8 mouse cellular contexts compared by ENCODE assay signal in genomic region chr7:100658093-100658578, GRCm38 (mm10). TPM values are rescaled to one million over a fixed set of nuclear protein-coding genes. Genes with fewer than 3 reads are reported as not detected.
DNase-seq lines count a peak whose midpoint lies in the region; ATAC-seq and TF ChIP-seq lines count a peak whose summit lies in the region.

No protein-coding gene starts in this region.

- H3K4me2 ChIP-seq in forebrain, embryonic 16.5 days (ENCODE audit: low read length), result peak overlapping the region; percentile 38
- H3K4me2 ChIP-seq in lung, embryonic 15.5 days, result peak overlapping the region; percentile 48
- peak overlapping the region; percentile 51 for H3K4me2 ChIP-seq in stomach, embryonic 15.5 days

- H3K9ac ChIP-seq in ES-E14 (ENCODE audit: insufficient read depth, low read depth, low read length, poor library complexity, severe bottlenecking), result peak overlapping the region; percentile 33
- H3K9ac ChIP-seq in forebrain, embryonic 16.5 days (replicated peaks; ENCODE audit: low read depth, low read length), result no peak overlapping the region
- no peak overlapping the region for H3K9ac ChIP-seq in lung, embryonic 15.5 days
- no peak overlapping the region for H3K9ac ChIP-seq in stomach, embryonic 15.5 days

- in situ Hi-C loops in ES-E14 (cut with MboI; ENCODE audit: low sequenced_read_pairs in 2 of 2, unreplicated experiment in 2 of 2), result no loop called here

- DNase-seq in cerebellum, adult 18-20 months, result peak; percentile 23 to 24
- no peak for DNase-seq in cerebellum, postnatal 4 days (ENCODE audit: low spot score in 2 of 2)
- DNase-seq in ES-E14 (ENCODE audit: low read depth, low spot score), result peak; percentile 69
- DNase-seq in kidney, adult 9 months, result peak; percentile 48
- no peak for DNase-seq in thymus, postnatal 36 days

- no peaks in the 10 kb centered on the region for H3K36me3 ChIP-seq in ES-E14 (ENCODE audit: control insufficient read depth, insufficient read depth, low read length, poor library complexity, severe bottlenecking)
- no peaks in the 10 kb centered on the region for H3K36me3 ChIP-seq in forebrain, embryonic 16.5 days (ENCODE audit: control insufficient read depth, insufficient read depth)
- no peaks in the 10 kb centered on the region for H3K36me3 ChIP-seq in lung, embryonic 15.5 days
- no peaks in the 10 kb centered on the region for H3K36me3 ChIP-seq in stomach, embryonic 15.5 days

- peak overlapping the region; percentile 43 to 54 for H3K4me3 ChIP-seq in ES-E14 (ENCODE audit: insufficient read depth in 1 of 2, low read depth in 1 of 2, low read length in 2 of 2, poor library complexity in 1 of 2, severe bottlenecking in 1 of 2)
- no peak overlapping the region for H3K4me3 ChIP-seq in forebrain, embryonic 16.5 days (replicated peaks; ENCODE audit: low read length)
- peak overlapping the region; percentile 33 for H3K4me3 ChIP-seq in lung, embryonic 15.5 days
- peak overlapping the region; percentile 20 for H3K4me3 ChIP-seq in stomach, embryonic 15.5 days (replicated peaks)

- peak; percentile 39; the same call in 1 of the 2 replicates for ATAC-seq in forebrain, embryonic 16.5 days
- peak; percentile 68 for ATAC-seq in lung, embryonic 15.5 days (ENCODE audit: borderline replicate concordance, extremely low read depth, low FRiP score, low TSS enrichment)
- peak; percentile 70; the same call in 1 of the 2 replicates for ATAC-seq in stomach, embryonic 15.5 days (ENCODE audit: insufficient read depth, low FRiP score, low read depth)

- H3K9me3 ChIP-seq in ES-E14 (ENCODE audit: control insufficient read depth, insufficient read depth, low read depth, low read length), result no peaks in the 10 kb centered on the region
- H3K9me3 ChIP-seq in forebrain, embryonic 16.5 days (ENCODE audit: control insufficient read depth, low read length), result no peaks in the 10 kb centered on the region
- H3K9me3 ChIP-seq in lung, embryonic 15.5 days, result no peaks in the 10 kb centered on the region
- no peaks in the 10 kb centered on the region for H3K9me3 ChIP-seq in stomach, embryonic 15.5 days

- no peak overlapping the region for H3K27ac ChIP-seq in ES-E14 (ENCODE audit: insufficient read depth, low read depth, low read length, poor library complexity, severe bottlenecking)
- H3K27ac ChIP-seq in forebrain, embryonic 16.5 days (ENCODE audit: low read length), result no peak overlapping the region
- peak overlapping the region; percentile 54 for H3K27ac ChIP-seq in lung, embryonic 15.5 days
- H3K27ac ChIP-seq in stomach, embryonic 15.5 days, result no peak overlapping the region

- WGBS in forebrain, embryonic 16.5 days, result 35% methylated on average over 18 of the region's 18 CpGs
- 25% methylated on average over 18 of the region's 18 CpGs for WGBS in lung, embryonic 15.5 days
- 23% methylated on average over 18 of the region's 18 CpGs for WGBS in stomach, embryonic 15.5 days

- H3K27me3 ChIP-seq in forebrain, embryonic 16.5 days (replicated peaks; ENCODE audit: control insufficient read depth, insufficient read depth, low read length), result no peaks in the 10 kb centered on the region
- H3K27me3 ChIP-seq in lung, embryonic 15.5 days, result no peaks in the 10 kb centered on the region
- H3K27me3 ChIP-seq in stomach, embryonic 15.5 days (replicated peaks), result no peaks in the 10 kb centered on the region

- H3K4me1 ChIP-seq in ES-E14 (ENCODE audit: control insufficient read depth in 2 of 2, insufficient read depth in 2 of 2, low read length in 2 of 2, poor library complexity in 1 of 2), result peaks cover 3% of the 10 kb centered on the region in 2 experiments; a peak in 1 of 4 replicates
- peaks cover 11% of the 10 kb centered on the region for H3K4me1 ChIP-seq in forebrain, embryonic 16.5 days (replicated peaks; ENCODE audit: control insufficient read depth, insufficient read depth, low read length)
- H3K4me1 ChIP-seq in lung, embryonic 15.5 days, result peaks cover 4% of the 10 kb centered on the region; the same call in 1 of the 2 replicates
- no peaks in the 10 kb centered on the region for H3K4me1 ChIP-seq in stomach, embryonic 15.5 days

TF ChIP-seq in ES-E14, 5 proteins besides CTCF, POLR2A, EP300 and RAD21:
- TF ChIP-seq CHD2 (IDR thresholded peaks at IDR 0.05; ENCODE audit: low read depth, low read length), result no peak
- TF ChIP-seq HCFC1 (IDR thresholded peaks at IDR 0.05; ENCODE audit: borderline replicate concordance, insufficient read depth, low read length), result peak; percentile 84

RNA-seq across cellular contexts. Expression of gene Plekhb1, which starts 4.1 kb away (rescaled TPM):
- 4.4 and 4.7 TPM in 2 replicates for total RNA-seq in ES-E14 (2012; rRNA removed)
- 7.1 and 7.6 TPM in 2 replicates for polyA plus RNA-seq in forebrain, embryonic 16.5 days (2015; fragmentation: Nextera tagmentation; extraction: Ambion mirVana)
- 18.3 and 20.4 TPM in 2 replicates for polyA plus RNA-seq in lung, embryonic 15.5 days (2015; fragmentation: Nextera tagmentation; extraction: Ambion mirVana)
- polyA plus RNA-seq in stomach, embryonic 15.5 days (2015; fragmentation: Nextera tagmentation; extraction: Ambion mirVana), result 15.0 and 15.8 TPM in 2 replicates

RNA-seq across cellular contexts. Expression of gene Fam168a, which starts 48.3 kb away (rescaled TPM):
- total RNA-seq in ES-E14 (2012; rRNA removed), result 19.1 and 21.1 TPM in 2 replicates
- polyA plus RNA-seq in forebrain, embryonic 16.5 days (2015; fragmentation: Nextera tagmentation; extraction: Ambion mirVana), result 118 and 119 TPM in 2 replicates
- polyA plus RNA-seq in lung, embryonic 15.5 days (2015; fragmentation: Nextera tagmentation; extraction: Ambion mirVana), result 36.9 and 37.7 TPM in 2 replicates
- 33.3 and 39.0 TPM in 2 replicates for polyA plus RNA-seq in stomach, embryonic 15.5 days (2015; fragmentation: Nextera tagmentation; extraction: Ambion mirVana)

RNA-seq across cellular contexts. Expression of gene Mrpl48, which starts 50.0 kb away (rescaled TPM):
- total RNA-seq in ES-E14 (2012; rRNA removed), result 27.9 and 30.9 TPM in 2 replicates
- 70.1 and 73.5 TPM in 2 replicates for polyA plus RNA-seq in forebrain, embryonic 16.5 days (2015; fragmentation: Nextera tagmentation; extraction: Ambion mirVana)
- 77.0 and 82.1 TPM in 2 replicates for polyA plus RNA-seq in lung, embryonic 15.5 days (2015; fragmentation: Nextera tagmentation; extraction: Ambion mirVana)
- polyA plus RNA-seq in stomach, embryonic 15.5 days (2015; fragmentation: Nextera tagmentation; extraction: Ambion mirVana), result 77.3 and 85.9 TPM in 2 replicates

RNA-seq across cellular contexts. Expression of gene Rab6a, which starts 50.9 kb away (rescaled TPM):
- total RNA-seq in ES-E14 (2012; rRNA removed), result 58.7 and 61.8 TPM in 2 replicates
- 209 and 217 TPM in 2 replicates for polyA plus RNA-seq in forebrain, embryonic 16.5 days (2015; fragmentation: Nextera tagmentation; extraction: Ambion mirVana)
- polyA plus RNA-seq in lung, embryonic 15.5 days (2015; fragmentation: Nextera tagmentation; extraction: Ambion mirVana), result 85.2 and 90.7 TPM in 2 replicates
- polyA plus RNA-seq in stomach, embryonic 15.5 days (2015; fragmentation: Nextera tagmentation; extraction: Ambion mirVana), result 100 and 107 TPM in 2 replicates

Comparison
In these comparisons a context has a peak if more than half of its experiments do, and no peak if none do; other contexts are left out.
1. DNase-seq: peak in cerebellum, adult 18-20 months (2 of 2), ES-E14 (single experiment) and kidney, adult 9 months (single experiment); none in cerebellum, postnatal 4 days (0 of 2) and thymus, postnatal 36 days (0 of 2).
2. Peak in every context shown above with its lines, with median percentiles within 50 percentile points of each other: ATAC-seq and H3K4me2 ChIP-seq.